Mouse (Mus musculus) midbrain, embryonic 14.5 days (tissue): ENCODE results near the gene Insc. TPM values are rescaled to one million over a fixed set of nuclear protein-coding genes. Genes with fewer than 3 reads are reported as not detected.

Experiments used
- ATAC-seq: fragments of 200-750 bp; cut with Nextera tagmentation; 2 replicates; pipeline ENCODE4 v1.8.0; 2017; ENCODE audit warnings: moderate number of reproducible peaks, moderate library complexity; ENCODE audit not compliant: low FRiP score, low TSS enrichment
- DNase-seq: peaks from one replicate; pipeline ENCODE4 v3.0.0-alpha.2; 2015
- H3K27ac ChIP-seq: fragments of 300-500 bp; sonication (generic); replicated peaks from 2 replicates; pipeline ENCODE4 v1.5.1; 2014; ENCODE audit warnings: mild to moderate bottlenecking, low read depth, low read length, moderate library complexity
- H3K27me3 ChIP-seq: fragments of 300-500 bp; sonication (generic); 2 replicates; pipeline ENCODE4 v1.6.1; 2014; ENCODE audit warnings: low read length, control low read depth, mixed read lengths; ENCODE audit not compliant: control insufficient read depth, insufficient read depth
- H3K36me3 ChIP-seq: fragments of 300-500 bp; sonication (generic); 2 replicates; pipeline ENCODE4 v1.6.1; 2014; ENCODE audit warnings: low read length, control low read depth; ENCODE audit not compliant: control insufficient read depth, insufficient read depth
- H3K4me1 ChIP-seq: fragments of 300-500 bp; sonication (generic); 2 replicates; pipeline ENCODE4 v1.6.1; 2014; ENCODE audit warnings: mild to moderate bottlenecking, antibody characterized with exemption, low read length, control low read depth; ENCODE audit not compliant: control insufficient read depth, insufficient read depth
- H3K4me2 ChIP-seq: fragments of 300-500 bp; sonication (generic); 2 replicates; pipeline ENCODE4 v1.6.1; 2014; ENCODE audit warnings: mild to moderate bottlenecking, low read length, moderate library complexity
- H3K4me3 ChIP-seq: fragments of 300-500 bp; sonication (generic); replicated peaks from 2 replicates; pipeline ENCODE4 v1.5.1; 2014; ENCODE audit warnings: low read depth, low read length
- H3K9ac ChIP-seq: fragments of 300-500 bp; sonication (generic); replicated peaks from 2 replicates; pipeline ENCODE4 v1.6.1; 2014; ENCODE audit warnings: mild to moderate bottlenecking, low read length, moderate library complexity
- H3K9me3 ChIP-seq: fragments of 300-500 bp; sonication (generic); 2 replicates; pipeline ENCODE4 v1.6.1; 2016; ENCODE audit warnings: low read length, control low read depth, mixed read lengths; ENCODE audit not compliant: control insufficient read depth
- whole genome bisulfite sequencing: fragments of 180-500 bp; shearing (Covaris S2); extraction: QIAGEN DNeasy Blood & Tissue Kit; methylation state at CpG from one replicate; pipeline ENCODE4 v1.1.7; 2014; 5-methylcytosine and 5-hydroxymethylcytosine counted together
- polyA plus RNA-seq: library from polyadenylated mRNA; unstranded; fragments of >200 nt; fragmentation: Nextera tagmentation; extraction: Ambion mirVana; gene quantifications from 2 replicates; pipeline ENCODE4 v1.2.1, GENCODE M21; 2014

The Insc gene
- polyA plus RNA-seq = 1.3 and 1.7 TPM in 2 replicates

- no peaks in the 10 kb centered on the region for H3K4me1 ChIP-seq
- ATAC-seq (no peak), DNase-seq (no peak)
- H3K9me3 ChIP-seq = no peaks in the 10 kb centered on the region
- H3K4me3 ChIP-seq = no peak within 1 kb of the TSS
- no peaks in the 10 kb centered on the region for H3K36me3 ChIP-seq
- H3K27me3 ChIP-seq = no peaks in the 10 kb centered on the region; the same call in 1 of the 2 replicates
- no peak within 1 kb of the TSS for H3K9ac ChIP-seq
- no peak within 1 kb of the TSS for H3K4me2 ChIP-seq
- no peak within 1 kb of the TSS for H3K27ac ChIP-seq
- 79% methylated on average over 5 of the region's 5 CpGs for WGBS
Observed at GRCm38 (mm10) chr7:114743022-114743780, at the start of gene Insc. Gene Insc (plus strand): TSS chr7:114743694.

- Histone ChIP-seq H3K9ac (no peak overlapping the region), H3K4me3 (no peak overlapping the region), H3K4me2 (no peak overlapping the region), H3K27ac (no peak overlapping the region), H3K27me3 (no peaks in the 10 kb centered on the region), H3K4me1 (no peaks in the 10 kb centered on the region), H3K9me3 (no peaks in the 10 kb centered on the region), H3K36me3 (no peaks in the 10 kb centered on the region)
- no peak for ATAC-seq
- 66% methylated on average over 2 of the region's 2 CpGs for WGBS
- no peak for DNase-seq
Observed at GRCm38 (mm10) chr7:114700871-114701270, 42.6 kb upstream of the Insc start.

- ATAC-seq = no peak
- H3K9me3 ChIP-seq = no peaks in the 10 kb centered on the region
- H3K4me2 ChIP-seq = no peak overlapping the region
- H3K4me1 ChIP-seq = no peaks in the 10 kb centered on the region
- H3K27ac ChIP-seq = no peak overlapping the region
- H3K27me3 ChIP-seq = no peaks in the 10 kb centered on the region
- no peaks in the 10 kb centered on the region for H3K36me3 ChIP-seq
- DNase-seq = no peak
- no peak overlapping the region for H3K9ac ChIP-seq
- no peak overlapping the region for H3K4me3 ChIP-seq
- 92% methylated on average over 4 of the region's 4 CpGs for WGBS
Observed at GRCm38 (mm10) chr7:114706716-114707115, 36.8 kb upstream of the Insc start.

GRCm38 (mm10) chr7:114707398-114707797, 36.1 kb upstream of the Insc start:
- Histone ChIP-seq H3K9me3 (no peaks in the 10 kb centered on the region), H3K4me3 (no peak overlapping the region), H3K4me2 (no peak overlapping the region), H3K27me3 (no peaks in the 10 kb centered on the region), H3K27ac (no peak overlapping the region), H3K4me1 (no peaks in the 10 kb centered on the region), H3K9ac (no peak overlapping the region), H3K36me3 (no peaks in the 10 kb centered on the region)
- 79% methylated on average over 1 of the region's 1 CpGs for WGBS
- no peak for ATAC-seq
- no peak for DNase-seq

GRCm38 (mm10) chr7:114710419-114710818, 33.1 kb upstream of the Insc start:
- no peaks in the 10 kb centered on the region for H3K27me3 ChIP-seq
- no peaks in the 10 kb centered on the region for H3K9me3 ChIP-seq
- DNase-seq (no peak), ATAC-seq (no peak)
- no peaks in the 10 kb centered on the region for H3K4me1 ChIP-seq
- no peak overlapping the region for H3K9ac ChIP-seq
- no peak overlapping the region for H3K4me2 ChIP-seq
- H3K27ac ChIP-seq = no peak overlapping the region
- H3K36me3 ChIP-seq = no peaks in the 10 kb centered on the region
- no peak overlapping the region for H3K4me3 ChIP-seq
- 84% methylated on average over 2 of the region's 2 CpGs for WGBS

GRCm38 (mm10) chr7:114712523-114712922, 31.0 kb upstream of the Insc start:
- no peak for DNase-seq
- Histone ChIP-seq H3K36me3 (no peaks in the 10 kb centered on the region), H3K4me2 (no peak overlapping the region), H3K9me3 (no peaks in the 10 kb centered on the region), H3K27ac (no peak overlapping the region), H3K27me3 (peaks cover 6% of the 10 kb centered on the region; the same call in 1 of the 2 replicates), H3K4me1 (no peaks in the 10 kb centered on the region), H3K9ac (no peak overlapping the region), H3K4me3 (no peak overlapping the region)
- no peak for ATAC-seq
- 82% methylated on average over 1 of the region's 1 CpGs for WGBS

GRCm38 (mm10) chr7:114718300-114718699, 25.2 kb upstream of the Insc start, which contains the start of gene Calcb:
Gene Calcb (plus strand): TSS chr7:114718643.
- 0 out of 2 replicates have a peak within 1 kb of the TSS, but pooled peaks have one; percentile 2 for H3K4me3 ChIP-seq
- H3K4me2 ChIP-seq = peak within 1 kb of the TSS; percentile 37
- ATAC-seq (no peak), DNase-seq (no peak)
- H3K9ac ChIP-seq = no peak within 1 kb of the TSS
- 4% methylated on average over 11 of the region's 11 CpGs for WGBS
- H3K4me1 ChIP-seq = peaks cover 8% of the 10 kb centered on the region; the same call in 1 of the 2 replicates
- H3K27me3 ChIP-seq = peaks cover 28% of the 10 kb centered on the region
- H3K27ac ChIP-seq = no peak within 1 kb of the TSS
- no peaks in the 10 kb centered on the region for H3K9me3 ChIP-seq
- no peaks in the 10 kb centered on the region for H3K36me3 ChIP-seq

GRCm38 (mm10) chr7:114719381-114720131, 23.9 kb upstream of the Insc start:
- ATAC-seq = no peak
- no peak overlapping the region for H3K9ac ChIP-seq
- no peaks in the 10 kb centered on the region for H3K9me3 ChIP-seq
- 4% methylated on average over 17 of the region's 17 CpGs for WGBS
- DNase-seq = peak; percentile 69
- H3K27ac ChIP-seq = no peak overlapping the region
- no peaks in the 10 kb centered on the region for H3K36me3 ChIP-seq
- peaks cover 28% of the 10 kb centered on the region for H3K27me3 ChIP-seq
- 0 out of 2 replicates have a peak overlapping the region, but pooled peaks have one; percentile 2 for H3K4me3 ChIP-seq
- peaks cover 8% of the 10 kb centered on the region; the same call in 1 of the 2 replicates for H3K4me1 ChIP-seq
- peak overlapping the region; percentile 37 for H3K4me2 ChIP-seq
